Mouse (Mus musculus): Measurements from ENCODE around the gene Erbb3. TPM values are rescaled to one million over a fixed set of nuclear protein-coding genes. Genes with fewer than 3 reads are reported as not detected.

Erbb3 gene
- polyA plus RNA-seq, 1 experiment, result 0.75 TPM

- Histone ChIP-seq H3K4me1 (ENCODE audit: control insufficient read depth, insufficient read depth, low read length) (no peaks in the 10 kb centered on the region; the same call in 1 of the 2 replicates), H3K27ac (ENCODE audit: control insufficient read depth, insufficient read depth, low read depth, low read length, poor library complexity) (no peak overlapping the region), H3K4me3 (replicated peaks; ENCODE audit: control insufficient read depth, low read depth, low read length) (no peak overlapping the region)
- WGBS, result 67% methylated on average over 5 of the region's 5 CpGs
- TF ChIP-seq POLR2A (IDR thresholded peaks at IDR 0.05; ENCODE audit: borderline replicate concordance, control insufficient read depth, low read depth, low read length) (no peak), CTCF (IDR thresholded peaks at IDR 0.05; ENCODE audit: control insufficient read depth, insufficient read depth, low read length) (no peak)
Measured at GRCm38 (mm10) chr10:128592797-128593196, 3.3 kb upstream of the Erbb3 start.

GRCm38 (mm10) chr10:128591436-128591835, 2.0 kb upstream of the Erbb3 start:
- TF ChIP-seq CTCF (IDR thresholded peaks at IDR 0.05; ENCODE audit: control insufficient read depth, insufficient read depth, low read length) (no peak), POLR2A (IDR thresholded peaks at IDR 0.05; ENCODE audit: borderline replicate concordance, control insufficient read depth, low read depth, low read length) (no peak)
- H3K4me3 ChIP-seq (replicated peaks; ENCODE audit: control insufficient read depth, low read depth, low read length), result no peak overlapping the region

DNA sequence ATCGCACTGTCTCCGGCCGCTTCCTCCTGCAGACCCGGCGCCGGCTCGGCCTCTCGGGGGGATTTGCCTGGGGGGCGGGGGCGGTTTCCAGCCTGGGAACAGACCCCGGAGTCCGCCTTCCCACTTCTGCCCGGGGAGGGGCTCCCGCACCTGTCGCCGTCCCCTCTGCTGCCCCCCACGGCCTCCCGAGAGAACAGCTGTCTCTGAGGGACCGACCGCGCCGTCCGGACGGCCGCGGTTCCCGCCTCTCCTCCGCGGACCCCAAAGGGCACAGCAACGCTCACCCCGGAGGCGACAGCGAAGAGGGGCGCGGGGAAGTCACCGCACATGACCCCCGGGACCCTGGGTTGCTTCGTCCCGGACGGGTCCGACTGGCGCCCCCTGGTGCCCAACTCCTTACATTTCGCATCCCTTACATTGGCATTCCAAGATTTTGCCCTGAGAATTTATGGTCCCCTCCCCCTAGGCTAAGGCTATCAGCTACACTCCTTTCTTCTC, 790 bp upstream of the Erbb3 start:
- Histone ChIP-seq H3K4me3 (replicated peaks; ENCODE audit: control insufficient read depth, low read depth, low read length) (peak overlapping the region; percentile 59), H3K27ac (ENCODE audit: control insufficient read depth, insufficient read depth, low read depth, low read length, poor library complexity) (no peak overlapping the region), H3K4me1 (ENCODE audit: control insufficient read depth, insufficient read depth, low read length) (no peaks in the 10 kb centered on the region; the same call in 1 of the 2 replicates)
- under 1% methylated on average over 43 of the region's 43 CpGs for WGBS
- TF ChIP-seq CTCF (IDR thresholded peaks at IDR 0.05; ENCODE audit: control insufficient read depth, insufficient read depth, low read length) (peak; percentile 63), POLR2A (IDR thresholded peaks at IDR 0.05; ENCODE audit: borderline replicate concordance, control insufficient read depth, low read depth, low read length) (peak; percentile 27; the same call in 1 of the 2 replicates)

More at GRCm38 (mm10) chr10:128591436-128591835, 2.0 kb upstream of the Erbb3 start:
- H3K4me1 ChIP-seq (ENCODE audit: control insufficient read depth, insufficient read depth, low read length), result no peaks in the 10 kb centered on the region; the same call in 1 of the 2 replicates
- 75% methylated on average over 6 of the region's 6 CpGs for WGBS
- no peak overlapping the region for H3K27ac ChIP-seq (ENCODE audit: control insufficient read depth, insufficient read depth, low read depth, low read length, poor library complexity)

- H3K27ac ChIP-seq (ENCODE audit: control insufficient read depth, insufficient read depth, low read depth, low read length, poor library complexity), result no peak overlapping the region
Measured at GRCm38 (mm10) chr10:128588775-128589463, 533 bp downstream of the Erbb3 start.

DNA sequence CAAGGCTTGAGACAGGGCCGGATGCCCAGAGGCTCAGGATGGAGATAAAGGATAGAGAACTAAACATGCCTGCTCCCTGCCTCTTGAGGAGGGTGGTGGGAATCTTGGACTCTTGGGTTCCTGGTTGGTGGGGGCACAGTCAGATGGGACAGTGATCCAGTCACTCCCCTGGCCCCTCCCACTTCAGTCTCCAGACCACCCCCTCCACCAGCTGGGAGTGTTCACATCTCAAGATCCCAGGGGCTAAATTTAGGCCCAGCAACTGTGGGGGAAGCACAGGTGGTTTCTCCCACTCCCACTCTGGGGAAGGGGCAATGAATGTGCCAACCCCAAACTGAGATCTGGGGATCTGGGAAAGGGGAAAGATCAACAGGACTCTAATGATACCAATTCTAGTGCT, 1.3 kb downstream of the Erbb3 start:
- TF ChIP-seq POLR2A (IDR thresholded peaks at IDR 0.05; ENCODE audit: borderline replicate concordance, control insufficient read depth, low read depth, low read length) (no peak), CTCF (IDR thresholded peaks at IDR 0.05; ENCODE audit: control insufficient read depth, insufficient read depth, low read length) (no peak)
- 61% methylated on average over 1 of the region's 1 CpGs for WGBS
- H3K4me1 ChIP-seq (ENCODE audit: control insufficient read depth, insufficient read depth, low read length), result no peaks in the 10 kb centered on the region; the same call in 1 of the 2 replicates
- no peak overlapping the region for H3K4me3 ChIP-seq (replicated peaks; ENCODE audit: control insufficient read depth, low read depth, low read length)
- H3K27ac ChIP-seq (ENCODE audit: control insufficient read depth, insufficient read depth, low read depth, low read length, poor library complexity), result no peak overlapping the region

More at GRCm38 (mm10) chr10:128588775-128589463, 533 bp downstream of the Erbb3 start:
- no peak for TF ChIP-seq POLR2A (IDR thresholded peaks at IDR 0.05; ENCODE audit: borderline replicate concordance, control insufficient read depth, low read depth, low read length)
- no peak for TF ChIP-seq CTCF (IDR thresholded peaks at IDR 0.05; ENCODE audit: control insufficient read depth, insufficient read depth, low read length)
- Histone ChIP-seq H3K4me1 (ENCODE audit: control insufficient read depth, insufficient read depth, low read length) (no peaks in the 10 kb centered on the region; the same call in 1 of the 2 replicates), H3K4me3 (replicated peaks; ENCODE audit: control insufficient read depth, low read depth, low read length) (no peak overlapping the region)
- 11% methylated on average over 23 of the region's 23 CpGs for WGBS

GRCm38 (mm10) chr10:128587697-128588096, 1.8 kb downstream of the Erbb3 start:
- no peak overlapping the region for H3K27ac ChIP-seq (ENCODE audit: control insufficient read depth, insufficient read depth, low read depth, low read length, poor library complexity)
- WGBS, result 45% methylated on average over 8 of the region's 8 CpGs
- H3K4me3 ChIP-seq (replicated peaks; ENCODE audit: control insufficient read depth, low read depth, low read length), result no peak overlapping the region
- TF ChIP-seq POLR2A (IDR thresholded peaks at IDR 0.05; ENCODE audit: borderline replicate concordance, control insufficient read depth, low read depth, low read length), result no peak
- no peak for TF ChIP-seq CTCF (IDR thresholded peaks at IDR 0.05; ENCODE audit: control insufficient read depth, insufficient read depth, low read length)
- H3K4me1 ChIP-seq (ENCODE audit: control insufficient read depth, insufficient read depth, low read length), result no peaks in the 10 kb centered on the region; the same call in 1 of the 2 replicates

DNA sequence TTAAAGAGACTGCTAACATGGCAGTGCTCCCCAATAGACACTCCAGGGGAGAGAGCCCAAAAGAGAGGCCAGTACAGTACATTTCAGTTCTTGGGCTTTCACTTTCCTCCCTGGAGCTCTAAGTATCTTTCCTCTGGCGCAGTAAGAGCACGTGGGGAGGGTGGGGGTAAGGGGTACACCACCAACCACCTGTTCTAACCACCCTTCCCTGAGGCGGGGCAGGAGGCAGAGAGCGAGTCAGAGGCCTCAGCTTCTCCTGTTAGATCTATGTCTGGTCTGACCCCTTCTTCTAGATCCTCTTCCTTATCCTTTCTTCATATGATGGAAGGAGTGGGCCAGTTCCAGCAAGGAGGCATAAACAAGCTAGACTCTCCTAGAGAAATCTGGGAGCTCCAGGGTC, 2.3 kb downstream of the Erbb3 start:
- no peak for TF ChIP-seq CTCF (IDR thresholded peaks at IDR 0.05; ENCODE audit: control insufficient read depth, insufficient read depth, low read length)
- no peak for TF ChIP-seq POLR2A (IDR thresholded peaks at IDR 0.05; ENCODE audit: borderline replicate concordance, control insufficient read depth, low read depth, low read length)
- H3K4me1 ChIP-seq (ENCODE audit: control insufficient read depth, insufficient read depth, low read length), result no peaks in the 10 kb centered on the region
- H3K4me3 ChIP-seq (replicated peaks; ENCODE audit: control insufficient read depth, low read depth, low read length), result no peak overlapping the region
- 30% methylated on average over 4 of the region's 4 CpGs for WGBS
- H3K27ac ChIP-seq (ENCODE audit: control insufficient read depth, insufficient read depth, low read depth, low read length, poor library complexity), result no peak overlapping the region

GRCm38 (mm10) chr10:128586546-128586945, 2.9 kb downstream of the Erbb3 start:
- no peaks in the 10 kb centered on the region for H3K4me1 ChIP-seq (ENCODE audit: control insufficient read depth, insufficient read depth, low read length)
- 64% methylated on average over 1 of the region's 1 CpGs for WGBS
- no peak overlapping the region for H3K4me3 ChIP-seq (replicated peaks; ENCODE audit: control insufficient read depth, low read depth, low read length)
- TF ChIP-seq POLR2A (IDR thresholded peaks at IDR 0.05; ENCODE audit: borderline replicate concordance, control insufficient read depth, low read depth, low read length) (no peak), CTCF (IDR thresholded peaks at IDR 0.05; ENCODE audit: control insufficient read depth, insufficient read depth, low read length) (no peak)
- H3K27ac ChIP-seq (ENCODE audit: control insufficient read depth, insufficient read depth, low read depth, low read length, poor library complexity), result no peak overlapping the region
